Mouse (Mus musculus): Measurements from ENCODE around the gene 9230104L09Rik. TPM values are rescaled to one million over a fixed set of nuclear protein-coding genes. Genes with fewer than 3 reads are reported as not detected.

Gene 9230104L09Rik
- polyA plus RNA-seq, 1 experiment from 2014 or later: 0.94 TPM

- DNase-seq (ENCODE audit: low spot score): no peak
- ATAC-seq: 0 out of 2 replicates have a peak, but pooled peaks have one; percentile 16
- 68% methylated on average over 1 of the region's 1 CpGs for WGBS
- H3K9me3 ChIP-seq (ENCODE audit: low read length): no peaks in the 10 kb centered on the region
- no peaks in the 10 kb centered on the region for H3K4me1 ChIP-seq (ENCODE audit: insufficient read depth, low read depth, low read length)
- no peak for TF ChIP-seq EP300 (IDR thresholded peaks at IDR 0.05)
- TF ChIP-seq CTCF (IDR thresholded peaks at IDR 0.05): no peak
- H3K36me3 ChIP-seq (ENCODE audit: insufficient read depth, low read length): no peaks in the 10 kb centered on the region
- H3K4me3 ChIP-seq (ENCODE audit: low read depth, low read length): no peak within 1 kb of the TSS
- H3K27ac ChIP-seq (ENCODE audit: low read length): no peak within 1 kb of the TSS
- H3K9ac ChIP-seq (replicated peaks; ENCODE audit: low read depth): no peak within 1 kb of the TSS
- H3K27me3 ChIP-seq (replicated peaks; ENCODE audit: insufficient read depth, low read length): no peaks in the 10 kb centered on the region
- no peak within 1 kb of the TSS for H3K4me2 ChIP-seq (replicated peaks; ENCODE audit: low read depth, low read length)
Measured at GRCm38 (mm10) chr2:148798485-148798884, 66.4 kb downstream of the 9230104L09Rik start, which contains the start of gene Cst8. Gene Cst8, plus strand, starts transcription at chr2:148798785.

Other genes starting within 250 kb of the 9230104L09Rik start
- gene Nxt1, start 192.4 kb downstream of the 9230104L09Rik start, polyA plus RNA-seq (2015; fragmentation: Nextera tagmentation; extraction: Ambion mirVana): 46.2 and 46.4 TPM in 2 replicates
- 21.3 and 23.7 TPM in 2 replicates for gene Gzf1, start 184.0 kb downstream of the 9230104L09Rik start, polyA plus RNA-seq (2015; fragmentation: Nextera tagmentation; extraction: Ambion mirVana)
- gene Napb, start 132.6 kb downstream of the 9230104L09Rik start, polyA plus RNA-seq (2015; fragmentation: Nextera tagmentation; extraction: Ambion mirVana): 1.4 TPM in 2 replicates
- gene Cstl1, start 114.7 kb downstream of the 9230104L09Rik start, polyA plus RNA-seq (2015; fragmentation: Nextera tagmentation; extraction: Ambion mirVana): not detected in 2 replicates
- gene Cst11, start 93.5 kb downstream of the 9230104L09Rik start, polyA plus RNA-seq (2015; fragmentation: Nextera tagmentation; extraction: Ambion mirVana): not detected in 2 replicates
- not detected in 2 replicates for gene 8030411F24Rik, start 83.0 kb downstream of the 9230104L09Rik start, polyA plus RNA-seq (2015; fragmentation: Nextera tagmentation; extraction: Ambion mirVana)
- gene Cst12, start 75.7 kb downstream of the 9230104L09Rik start, polyA plus RNA-seq (2015; fragmentation: Nextera tagmentation; extraction: Ambion mirVana): not detected in 2 replicates
- 12.9 and 19.4 TPM in 2 replicates for gene Cst8, start 66.3 kb downstream of the 9230104L09Rik start, polyA plus RNA-seq (2015; fragmentation: Nextera tagmentation; extraction: Ambion mirVana)
- not detected in 2 replicates for gene Cst13, start 45.0 kb downstream of the 9230104L09Rik start, polyA plus RNA-seq (2015; fragmentation: Nextera tagmentation; extraction: Ambion mirVana)
- 1.5 and 2.5 TPM in 2 replicates for gene Cst9, start 29.9 kb downstream of the 9230104L09Rik start, polyA plus RNA-seq (2015; fragmentation: Nextera tagmentation; extraction: Ambion mirVana)
- gene Cst3, start 10.7 kb upstream of the 9230104L09Rik start, polyA plus RNA-seq (2015; fragmentation: Nextera tagmentation; extraction: Ambion mirVana): 755 and 866 TPM in 2 replicates
- gene Gm1330, start 138.2 kb upstream of the 9230104L09Rik start, polyA plus RNA-seq (2015; fragmentation: Nextera tagmentation; extraction: Ambion mirVana): not detected in 2 replicates
- gene Gm10750, start 152.2 kb upstream of the 9230104L09Rik start, polyA plus RNA-seq (2015; fragmentation: Nextera tagmentation; extraction: Ambion mirVana): not detected in 2 replicates